Mouse (Mus musculus) kidney, postnatal 0 days (tissue): ENCODE measurements at regions not wholly inside any gene's neighbourhood (a gene's known extent, or its start where the extent isn't known, plus 50 kb on each side); places are given as distances from the start of the nearest gene placed in this dataset.

Source experiments
- ATAC-seq: fragments of 200-750 bp; cut with Nextera tagmentation; replicated peaks from 2 replicates; pipeline ENCODE4 v1.8.0; 2017; ENCODE audit warnings: low read depth, moderate number of reproducible peaks, moderate TSS enrichment, moderate library complexity; ENCODE audit not compliant: low FRiP score
- DNase-seq: peaks from one replicate; pipeline ENCODE4 v3.0.0-alpha.2; 2016; ENCODE audit warnings: low spot score
- H3K27ac ChIP-seq: fragments of 300-500 bp; sonication (generic); 2 replicates; pipeline ENCODE4 v1.5.1; 2014; ENCODE audit warnings: mild to moderate bottlenecking
- H3K27me3 ChIP-seq: fragments of 300-500 bp; sonication (generic); 2 replicates; pipeline ENCODE4 v1.6.1; 2014; ENCODE audit warnings: low read length, mixed read lengths; ENCODE audit not compliant: insufficient read depth
- H3K36me3 ChIP-seq: fragments of 300-500 bp; sonication (generic); 2 replicates; pipeline ENCODE4 v1.6.1; 2014; ENCODE audit warnings: low read length, mixed read lengths; ENCODE audit not compliant: insufficient read depth
- H3K4me1 ChIP-seq: fragments of 300-500 bp; sonication (generic); replicated peaks from 2 replicates; pipeline ENCODE4 v1.6.1; 2014; ENCODE audit warnings: antibody characterized with exemption, low read length, mixed read lengths; ENCODE audit not compliant: insufficient read depth
- H3K4me2 ChIP-seq: fragments of 300-500 bp; sonication (generic); 2 replicates; pipeline ENCODE4 v1.6.1; 2014; ENCODE audit warnings: mild to moderate bottlenecking, low read length, moderate library complexity, mixed read lengths
- H3K4me3 ChIP-seq: fragments of 300-500 bp; sonication (generic); replicated peaks from 2 replicates; pipeline ENCODE4 v1.5.1; 2014; ENCODE audit warnings: low read depth, low read length
- H3K9ac ChIP-seq: fragments of 300-500 bp; sonication (generic); 2 replicates; pipeline ENCODE4 v1.6.1; 2014; ENCODE audit warnings: low read depth, low read length
- H3K9me3 ChIP-seq: fragments of 300-500 bp; sonication (generic); replicated peaks from 2 replicates; pipeline ENCODE4 v1.6.1; 2016; ENCODE audit warnings: low read length, inconsistent platforms, mixed read lengths
- CTCF ChIP-seq: IDR thresholded peaks from 2 replicates; pipeline ENCODE4 v1.5.1; 2016; ENCODE audit warnings: antibody characterized with exemption, low read depth, mild to moderate bottlenecking, moderate library complexity
- WGBS: fragments of 180-500 bp; shearing (Covaris S2); extraction: QIAGEN DNeasy Blood & Tissue Kit; methylation state at CpG from one replicate; pipeline ENCODE4 v1.1.7; 2014; 5-methylcytosine and 5-hydroxymethylcytosine counted together

DNA sequence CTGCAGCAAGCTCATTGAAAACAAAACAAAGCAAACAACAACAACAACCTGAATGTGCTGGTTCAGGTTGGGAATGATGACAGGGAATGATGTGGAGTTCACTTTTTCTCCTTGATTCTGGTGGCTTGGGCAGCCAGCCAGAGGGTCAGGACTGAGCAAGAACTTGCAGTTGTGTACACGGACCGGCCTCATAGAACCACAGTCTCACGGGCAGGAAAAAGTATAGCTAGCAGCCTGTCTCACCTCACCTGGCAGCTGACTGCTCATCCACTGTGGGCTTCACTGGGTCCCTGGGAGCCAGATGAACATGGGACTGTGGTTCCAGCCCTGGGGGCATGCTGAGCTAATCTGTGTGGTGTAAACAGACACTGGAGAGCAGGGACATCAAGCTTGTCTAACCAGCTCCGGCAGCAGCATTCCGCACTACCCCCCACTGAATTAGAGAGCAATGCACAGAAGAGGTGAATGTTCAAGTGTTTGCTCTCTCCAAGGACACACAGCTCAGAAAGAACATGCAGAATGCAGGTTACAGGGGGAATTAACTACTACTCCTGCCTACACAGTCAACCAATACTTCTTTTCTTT, 114.9 kb upstream of the Prr23a1 start:
- no peaks in the 10 kb centered on the region for H3K4me1 ChIP-seq
- no peak overlapping the region for H3K4me3 ChIP-seq
- DNase-seq (no peak), ATAC-seq (no peak)
- no peak overlapping the region for H3K9ac ChIP-seq
- no peaks in the 10 kb centered on the region for H3K9me3 ChIP-seq
- no peak for TF ChIP-seq CTCF
- H3K27ac ChIP-seq: no peak overlapping the region
- H3K27me3 ChIP-seq: no peaks in the 10 kb centered on the region
- H3K36me3 ChIP-seq: no peaks in the 10 kb centered on the region
- WGBS: 62% methylated on average over 5 of the region's 5 CpGs
- no peak overlapping the region for H3K4me2 ChIP-seq

DNA sequence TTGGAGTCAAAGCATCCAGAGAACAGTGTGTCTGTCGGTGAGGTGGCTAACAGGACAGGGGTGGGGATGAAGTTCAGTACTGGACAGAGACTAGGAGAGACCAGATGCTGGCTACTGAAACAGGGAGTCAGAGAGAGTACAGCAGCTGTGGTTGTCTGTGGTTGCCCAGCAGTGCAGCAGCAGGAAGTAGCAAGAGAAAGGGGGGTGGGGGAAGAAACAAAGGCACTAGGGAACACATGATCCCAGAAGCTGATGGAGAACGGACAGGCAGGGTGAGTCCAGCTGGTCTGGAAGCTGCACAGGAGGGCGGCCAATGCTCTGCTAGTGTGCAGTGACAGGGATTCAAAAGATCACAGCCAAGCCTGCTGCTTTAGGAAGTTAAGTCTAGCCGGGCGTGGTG, 115.7 kb upstream of the Prr23a1 start:
- no peak for TF ChIP-seq CTCF
- H3K27me3 ChIP-seq: no peaks in the 10 kb centered on the region
- DNase-seq (peak; percentile 33), ATAC-seq (no peak)
- no peak overlapping the region for H3K4me2 ChIP-seq
- H3K27ac ChIP-seq: no peak overlapping the region
- H3K9me3 ChIP-seq: no peaks in the 10 kb centered on the region
- no peaks in the 10 kb centered on the region for H3K4me1 ChIP-seq
- H3K9ac ChIP-seq: no peak overlapping the region
- no peak overlapping the region for H3K4me3 ChIP-seq
- WGBS: 51% methylated on average over 5 of the region's 5 CpGs
- no peaks in the 10 kb centered on the region for H3K36me3 ChIP-seq

DNA sequence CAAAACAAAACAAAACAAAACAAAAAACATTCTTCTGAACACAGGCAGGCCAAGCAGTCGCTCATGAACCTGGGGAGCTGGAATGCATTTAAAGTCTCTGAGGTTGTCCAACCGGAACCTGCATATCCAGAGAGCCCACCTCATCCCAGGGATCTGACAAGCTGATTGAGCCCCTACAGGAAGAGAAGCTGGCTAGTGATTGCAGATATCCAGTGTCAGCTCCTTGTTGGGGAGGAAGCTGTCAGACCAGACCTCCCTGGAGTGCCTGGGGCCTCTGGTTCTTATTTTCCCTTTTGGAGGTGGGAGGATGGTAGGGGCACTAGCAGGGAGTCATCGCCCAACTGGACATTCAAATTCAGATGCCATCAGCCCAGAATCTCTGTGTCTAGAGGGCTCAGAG, 119.4 kb upstream of the Prr23a1 start:
- no peak overlapping the region for H3K9ac ChIP-seq
- H3K36me3 ChIP-seq: no peaks in the 10 kb centered on the region
- no peak overlapping the region for H3K4me3 ChIP-seq
- H3K4me2 ChIP-seq: no peak overlapping the region
- ATAC-seq (no peak; the same call in 1 of the 2 replicates), DNase-seq (peak; percentile 66)
- H3K27ac ChIP-seq: no peak overlapping the region
- no peaks in the 10 kb centered on the region for H3K9me3 ChIP-seq
- no peaks in the 10 kb centered on the region for H3K4me1 ChIP-seq
- 42% methylated on average over 3 of the region's 3 CpGs for WGBS
- H3K27me3 ChIP-seq: no peaks in the 10 kb centered on the region
- TF ChIP-seq CTCF: no peak

DNA sequence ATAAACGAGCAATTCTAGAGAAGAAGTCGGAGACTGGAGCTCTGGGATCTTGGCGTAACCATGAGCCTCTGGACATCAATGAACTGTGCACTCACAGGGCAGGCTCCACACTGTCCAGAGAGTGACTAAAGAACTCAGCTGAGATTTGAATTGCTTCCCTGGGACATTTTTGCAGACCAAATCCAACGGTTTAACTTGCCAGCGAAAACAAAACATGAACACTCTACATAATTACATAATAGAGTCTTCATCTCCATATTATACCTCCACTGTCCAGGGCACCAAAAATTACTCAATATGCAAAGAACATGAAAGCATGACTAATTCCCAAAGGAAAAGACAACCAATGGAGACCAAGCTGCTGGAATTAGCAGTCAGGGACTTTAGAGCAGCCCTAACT, 119.9 kb upstream of the Mrps22 start:
- no peaks in the 10 kb centered on the region for H3K4me1 ChIP-seq
- no peak overlapping the region for H3K4me2 ChIP-seq
- 85% methylated on average over 5 of the region's 5 CpGs for WGBS
- no peak overlapping the region for H3K9ac ChIP-seq
- H3K36me3 ChIP-seq: no peaks in the 10 kb centered on the region
- no peak for ATAC-seq
- TF ChIP-seq CTCF: no peak
- no peak overlapping the region for H3K4me3 ChIP-seq
- DNase-seq: no peak
- no peak overlapping the region for H3K27ac ChIP-seq
- no peaks in the 10 kb centered on the region for H3K9me3 ChIP-seq
- no peaks in the 10 kb centered on the region for H3K27me3 ChIP-seq

DNA sequence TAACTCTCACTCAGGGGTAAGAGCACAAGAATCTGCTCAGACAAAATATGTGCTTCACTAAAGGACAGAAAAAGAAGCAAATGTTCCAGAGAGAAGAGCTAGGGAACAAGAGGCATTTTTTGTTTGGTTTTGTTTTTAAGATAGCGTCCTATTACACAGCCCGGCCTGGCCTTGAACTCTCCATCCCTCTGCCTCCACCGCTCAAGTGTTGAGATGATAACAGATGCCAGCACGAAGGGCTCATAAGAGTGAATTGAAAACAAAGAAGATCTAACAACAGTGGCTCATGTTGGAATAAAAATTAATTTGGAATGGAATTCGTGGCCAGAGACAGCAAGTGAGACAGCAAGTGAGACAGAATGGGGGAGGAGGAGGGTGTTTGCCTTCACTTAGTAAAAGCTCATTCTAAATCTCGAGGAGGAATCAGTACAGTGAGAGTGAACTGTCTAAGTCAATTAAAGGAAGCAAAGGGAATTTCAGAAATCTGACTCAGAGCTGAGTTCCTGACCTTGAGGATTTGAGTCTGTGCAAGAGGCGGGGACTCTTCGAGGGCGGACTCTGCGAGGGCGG, 116.3 kb upstream of the Mrps22 start:
- peak; percentile 25 for DNase-seq
- Histone ChIP-seq H3K9me3 (no peaks in the 10 kb centered on the region), H3K4me1 (no peaks in the 10 kb centered on the region), H3K27ac (no peak overlapping the region), H3K36me3 (no peaks in the 10 kb centered on the region), H3K9ac (no peak overlapping the region), H3K4me2 (no peak overlapping the region), H3K27me3 (no peaks in the 10 kb centered on the region), H3K4me3 (no peak overlapping the region)
- 69% methylated on average over 11 of the region's 11 CpGs for WGBS
- no peak for TF ChIP-seq CTCF
- ATAC-seq: no peak

GRCm38 (mm10) chr9:98714661-98715060, 113.2 kb upstream of the Mrps22 start:
- H3K27me3 ChIP-seq: no peaks in the 10 kb centered on the region
- H3K4me2 ChIP-seq: no peak overlapping the region
- no peaks in the 10 kb centered on the region for H3K36me3 ChIP-seq
- DNase-seq (no peak), ATAC-seq (no peak)
- no peak for TF ChIP-seq CTCF
- no peak overlapping the region for H3K4me3 ChIP-seq
- H3K27ac ChIP-seq: no peak overlapping the region
- H3K9ac ChIP-seq: no peak overlapping the region
- 60% methylated on average over 9 of the region's 9 CpGs for WGBS
- no peaks in the 10 kb centered on the region for H3K4me1 ChIP-seq
- no peaks in the 10 kb centered on the region for H3K9me3 ChIP-seq

DNA sequence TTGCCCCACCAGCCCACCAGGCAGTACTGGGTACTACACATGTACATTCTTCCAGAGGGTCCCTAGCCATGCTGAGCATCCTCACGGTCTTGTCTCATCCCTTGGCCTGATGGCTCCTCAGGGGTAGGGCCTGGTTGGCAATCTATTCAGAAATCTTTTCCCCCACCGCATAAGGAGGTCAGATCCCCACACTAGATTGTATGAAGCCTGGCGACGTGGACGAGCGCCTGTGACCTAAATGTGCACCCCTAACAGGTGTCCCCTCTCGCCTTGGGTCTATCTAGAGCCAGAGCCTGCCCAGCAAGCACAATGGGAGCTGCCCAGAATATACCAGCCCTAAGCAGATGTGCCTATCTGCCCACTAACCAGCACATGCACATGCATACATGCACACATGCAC, 111.4 kb upstream of the Mrps22 start:
- no peak for ATAC-seq
- no peaks in the 10 kb centered on the region for H3K9me3 ChIP-seq
- H3K4me1 ChIP-seq: no peaks in the 10 kb centered on the region
- H3K27me3 ChIP-seq: no peaks in the 10 kb centered on the region
- no peak for DNase-seq
- no peak overlapping the region for H3K4me2 ChIP-seq
- WGBS: 78% methylated on average over 7 of the region's 7 CpGs
- no peak overlapping the region for H3K9ac ChIP-seq
- H3K27ac ChIP-seq: no peak overlapping the region
- H3K36me3 ChIP-seq: no peaks in the 10 kb centered on the region
- H3K4me3 ChIP-seq: no peak overlapping the region
- TF ChIP-seq CTCF: no peak
